Mouse (Mus musculus) layer of hippocampus, adult 11-12 months (tissue): Measurements from ENCODE around the gene Proser3.

Experiments used
- DNase-seq: peaks from one replicate; pipeline ENCODE4 v3.0.0; 2022; ENCODE audit warnings: low spot score

Proser3 gene

DNA sequence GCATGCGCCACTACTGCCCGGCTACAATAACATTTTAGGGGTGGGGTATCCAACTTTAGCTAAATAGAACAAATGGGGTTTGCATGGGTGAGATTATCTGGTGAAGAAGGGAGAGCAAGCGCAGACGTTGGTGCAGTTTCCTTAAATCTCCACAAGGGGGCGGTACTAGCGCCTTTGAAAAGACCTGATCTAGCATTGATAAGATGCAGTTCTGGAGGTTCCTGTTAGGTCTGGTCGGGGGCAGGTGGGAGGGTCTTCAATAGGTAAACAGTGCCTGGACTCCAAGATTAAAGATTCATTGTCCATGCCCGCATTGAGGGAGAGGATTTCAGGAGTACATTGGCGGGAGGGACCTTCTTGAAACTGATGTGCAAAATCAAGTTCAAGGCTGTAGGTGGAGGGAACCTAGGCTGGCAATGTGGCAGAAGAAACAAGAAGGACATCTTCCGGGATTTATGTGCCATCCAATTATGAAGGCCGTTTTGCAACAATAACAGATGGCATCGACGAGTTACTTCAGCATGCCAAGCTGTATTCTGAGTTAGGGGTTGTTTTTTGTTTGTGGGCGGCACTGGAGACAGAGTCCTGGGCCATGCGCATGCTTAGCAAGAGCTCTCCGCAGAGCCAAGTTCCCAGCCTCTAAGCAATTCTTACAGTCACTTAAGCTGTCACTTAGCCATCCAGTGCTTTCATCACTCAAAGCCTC, 61.7 kb downstream of the Proser3 start:
- DNase-seq, result peak; percentile 55
